Mouse (Mus musculus) urinary bladder, postnatal 36 days (tissue): ENCODE results near the gene Ret.

Source experiments
- DNase-seq, 2 experiments: peaks; one replicate each; pipeline ENCODE4 v3.0.0; 2022; ENCODE audit warnings: low spot score in 2 of 2, mixed read lengths in 1 of 2

Ret gene

GRCm38 (mm10) chr6:118197440-118197975, at the start of gene Ret:
TSS of gene Ret (minus strand) at chr6:118197718.
- no peak for DNase-seq

GRCm38 (mm10) chr6:118247161-118247560, 49.6 kb upstream of the Ret start:
- DNase-seq, result no peak

- DNase-seq, result no peak
Measured at GRCm38 (mm10) chr6:118244106-118244505, 46.6 kb upstream of the Ret start.

GRCm38 (mm10) chr6:118242941-118243340, 45.4 kb upstream of the Ret start:
- no peak for DNase-seq

GRCm38 (mm10) chr6:118226072-118226471, 28.6 kb upstream of the Ret start:
- DNase-seq, result no peak

- DNase-seq, result no peak
Measured at GRCm38 (mm10) chr6:118222471-118222870, 25.0 kb upstream of the Ret start.

GRCm38 (mm10) chr6:118215676-118216075, 18.2 kb upstream of the Ret start:
- no peak for DNase-seq

- no peak for DNase-seq
Measured at GRCm38 (mm10) chr6:118208326-118208725, 10.8 kb upstream of the Ret start.

- DNase-seq, result no peak
Measured at GRCm38 (mm10) chr6:118206386-118206785, 8.9 kb upstream of the Ret start.

GRCm38 (mm10) chr6:118205176-118205890, 7.8 kb upstream of the Ret start:
- peak; percentile 11 to 26 for DNase-seq

GRCm38 (mm10) chr6:118204112-118204511, 6.6 kb upstream of the Ret start:
- no peak for DNase-seq

GRCm38 (mm10) chr6:118196751-118197439, 623 bp downstream of the Ret start:
- peak in 1 of 2 experiments; percentile 38 for DNase-seq

- DNase-seq, result peak; percentile 19 to 30
Measured at GRCm38 (mm10) chr6:118195108-118195507, 2.4 kb downstream of the Ret start.

GRCm38 (mm10) chr6:118192882-118193281, 4.6 kb downstream of the Ret start:
- no peak for DNase-seq

GRCm38 (mm10) chr6:118192199-118192598, 5.3 kb downstream of the Ret start:
- no peak for DNase-seq

- DNase-seq, result no peak
Measured at GRCm38 (mm10) chr6:118189764-118190163, 7.8 kb downstream of the Ret start.

GRCm38 (mm10) chr6:118188599-118188998, 8.9 kb downstream of the Ret start:
- no peak for DNase-seq

GRCm38 (mm10) chr6:118187285-118187641, 10.3 kb downstream of the Ret start:
- DNase-seq, result no peak

GRCm38 (mm10) chr6:118186620-118187284, 10.8 kb downstream of the Ret start:
- DNase-seq, result no peak

- no peak for DNase-seq
Measured at GRCm38 (mm10) chr6:118184126-118184525, 13.4 kb downstream of the Ret start.

GRCm38 (mm10) chr6:118180085-118180423, 17.5 kb downstream of the Ret start:
- DNase-seq, result no peak

- peak; percentile 44 to 65 for DNase-seq
Measured at GRCm38 (mm10) chr6:118179316-118180084, 18.0 kb downstream of the Ret start.
